Mouse (Mus musculus) gastrocnemius, postnatal 10 days (tissue): ENCODE measurements around the gene Zbtb1. TPM values are rescaled to one million over a fixed set of nuclear protein-coding genes. Genes with fewer than 3 reads are reported as not detected.
"Not testable (repeated sequence)": the region's sequence is repeated elsewhere in the genome, so short reads cannot be mapped to it uniquely, and the experiment has no call there.

ENCODE experiments used
- DNase-seq: peaks from one replicate; pipeline ENCODE4 v3.0.0; 2021; ENCODE audit warnings: mixed read lengths
- total RNA-seq, 2 experiments: library from RNA; stranded (reverse); gene quantifications; 2 replicates each; pipeline ENCODE4 v1.2.3; 2021

Gene Zbtb1
- total RNA-seq, 2 experiments from 2014 or later: 5.1 to 7.0 TPM

DNA sequence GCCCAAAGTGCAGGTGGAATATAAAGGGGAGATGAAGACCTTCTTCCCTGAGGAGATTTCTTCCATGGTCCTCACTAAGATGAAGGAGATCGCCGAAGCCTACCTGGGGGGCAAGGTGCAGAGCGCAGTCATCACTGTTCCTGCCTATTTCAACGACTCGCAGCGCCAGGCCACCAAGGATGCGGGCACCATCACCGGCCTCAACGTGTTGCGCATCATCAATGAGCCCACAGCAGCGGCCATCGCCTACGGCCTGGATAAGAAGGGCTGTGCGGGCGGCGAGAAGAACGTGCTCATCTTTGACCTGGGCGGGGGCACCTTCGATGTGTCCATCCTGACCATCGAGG lies 34.7 kb downstream of the Zbtb1 start:
- peak; percentile 26 for DNase-seq

DNA sequence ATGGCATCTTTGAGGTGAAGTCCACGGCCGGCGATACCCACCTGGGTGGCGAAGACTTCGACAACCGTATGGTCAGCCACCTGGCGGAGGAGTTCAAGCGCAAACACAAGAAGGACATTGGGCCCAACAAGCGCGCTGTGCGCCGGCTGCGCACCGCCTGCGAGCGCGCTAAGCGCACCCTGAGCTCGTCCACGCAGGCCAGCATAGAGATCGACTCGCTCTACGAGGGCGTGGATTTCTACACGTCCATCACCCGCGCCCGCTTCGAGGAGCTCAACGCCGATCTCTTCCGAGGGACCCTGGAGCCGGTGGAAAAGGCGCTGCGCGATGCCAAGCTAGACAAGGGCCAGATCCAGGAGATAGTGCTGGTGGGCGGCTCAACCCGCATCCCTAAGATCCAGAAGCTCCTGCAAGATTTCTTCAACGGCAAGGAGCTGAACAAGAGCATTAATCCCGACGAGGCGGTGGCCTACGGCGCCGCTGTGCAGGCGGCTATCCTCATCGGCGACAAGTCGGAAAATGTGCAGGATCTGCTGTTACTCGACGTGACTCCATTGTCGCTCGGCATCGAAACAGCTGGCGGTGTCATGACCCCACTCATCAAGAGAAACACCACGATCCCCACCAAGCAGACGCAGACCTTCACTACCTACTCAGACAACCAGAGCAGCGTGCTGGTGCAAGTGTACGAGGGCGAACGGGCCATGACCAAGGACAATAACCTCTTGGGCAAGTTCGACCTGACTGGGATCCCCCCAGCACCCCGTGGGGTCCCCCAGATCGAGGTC lies 35.3 kb downstream of the Zbtb1 start:
- peak; percentile 28 for DNase-seq

GRCm38 (mm10) chr12:76405971-76406370 lies 35.9 kb downstream of the Zbtb1 start:
- no peak for DNase-seq

DNA sequence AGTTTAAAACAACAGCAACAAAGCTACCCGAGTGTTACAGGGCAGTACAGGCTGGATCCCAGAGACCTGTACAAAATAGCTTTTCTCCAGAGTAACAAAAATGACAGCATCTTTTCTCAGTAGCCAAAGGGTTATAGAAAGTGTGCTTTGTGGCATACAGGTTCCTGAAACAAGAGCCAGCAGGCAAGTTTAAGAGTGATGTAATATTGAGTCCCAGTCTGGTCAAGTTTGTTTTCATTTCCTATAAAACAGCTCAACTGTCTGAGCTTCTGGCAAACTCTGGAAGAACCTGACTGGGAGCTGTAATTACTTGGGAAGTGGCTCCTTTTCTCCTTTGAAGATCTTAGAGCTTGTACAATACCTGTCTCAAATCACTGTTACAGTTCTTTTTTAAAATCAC lies 37.1 kb downstream of the Zbtb1 start:
- DNase-seq: no peak

- DNase-seq: no peak
Measured at GRCm38 (mm10) chr12:76409166-76409565, 39.1 kb downstream of the Zbtb1 start.

GRCm38 (mm10) chr12:76415383-76416010 lies 45.4 kb downstream of the Zbtb1 start:
- no peak for DNase-seq

GRCm38 (mm10) chr12:76417433-76417854 lies 47.4 kb downstream of the Zbtb1 start, which contains the start of gene Ppp1r36:
Gene Ppp1r36, plus strand, starts transcription at chr12:76417538.
- DNase-seq: peak; percentile 24

GRCm38 (mm10) chr12:76418346-76418745 lies 48.3 kb downstream of the Zbtb1 start:
- no peak for DNase-seq

DNA sequence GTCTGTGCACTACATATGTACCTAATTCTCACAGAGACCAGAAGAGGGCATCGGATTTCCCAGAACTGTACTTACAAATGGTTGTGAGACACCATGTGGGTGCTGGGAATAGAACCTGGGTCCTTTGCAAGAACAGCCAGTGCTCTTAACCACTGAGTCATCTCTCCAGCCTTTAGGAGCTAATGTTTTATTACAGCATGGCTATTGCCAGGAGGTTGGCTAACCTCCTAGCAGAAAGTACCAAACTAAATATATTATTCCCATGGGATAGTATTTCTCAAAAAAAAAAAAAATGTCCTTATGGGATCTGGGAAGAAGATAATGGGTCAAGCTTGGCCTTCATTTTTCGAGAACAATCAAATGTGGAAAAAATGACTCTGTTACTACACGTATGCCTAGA lies 55.2 kb downstream of the Zbtb1 start:
- DNase-seq: no peak

DNA sequence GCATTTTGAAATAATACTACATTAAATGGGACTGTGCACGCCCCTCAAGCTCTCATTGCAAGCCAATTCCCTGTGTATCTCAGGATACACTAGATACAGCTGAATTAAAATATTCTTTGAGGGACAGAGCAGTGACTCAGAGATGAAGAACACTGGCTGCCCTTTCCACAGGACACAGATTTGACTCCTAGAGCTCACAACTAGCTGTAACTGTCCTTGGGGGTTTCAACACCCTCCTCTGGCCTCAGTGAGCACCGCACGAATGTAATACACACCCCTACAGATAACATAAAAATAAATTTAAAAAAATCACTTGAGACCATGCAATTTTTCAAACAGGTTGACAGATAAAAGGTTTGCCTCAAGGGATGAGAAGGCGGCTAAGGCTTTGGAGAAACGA lies 57.5 kb downstream of the Zbtb1 start:
- DNase-seq: no peak

- no peak for DNase-seq
Measured at GRCm38 (mm10) chr12:76430879-76431406, 60.9 kb downstream of the Zbtb1 start.

DNA sequence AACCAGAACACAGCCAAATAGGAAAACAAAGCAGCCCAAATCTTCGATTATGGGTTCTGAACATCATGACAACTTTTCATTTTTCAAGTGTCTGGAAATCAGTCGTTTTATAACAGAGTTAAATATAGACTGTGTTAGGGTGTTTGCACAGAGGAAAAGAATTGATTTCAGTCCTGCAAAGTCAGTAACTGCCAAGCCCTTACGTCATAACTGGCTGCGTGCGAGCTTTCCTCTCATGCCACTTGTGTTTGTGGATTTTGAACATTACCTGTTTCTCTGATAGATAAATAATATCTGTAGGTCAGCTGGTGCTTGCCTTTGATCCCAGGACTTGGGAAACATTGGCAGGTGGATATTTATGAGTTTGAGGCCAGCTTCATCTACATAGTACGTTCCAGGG lies 61.4 kb downstream of the Zbtb1 start:
- no peak for DNase-seq

- no peak for DNase-seq
Measured at GRCm38 (mm10) chr12:76434111-76434510, 64.0 kb downstream of the Zbtb1 start.

DNA sequence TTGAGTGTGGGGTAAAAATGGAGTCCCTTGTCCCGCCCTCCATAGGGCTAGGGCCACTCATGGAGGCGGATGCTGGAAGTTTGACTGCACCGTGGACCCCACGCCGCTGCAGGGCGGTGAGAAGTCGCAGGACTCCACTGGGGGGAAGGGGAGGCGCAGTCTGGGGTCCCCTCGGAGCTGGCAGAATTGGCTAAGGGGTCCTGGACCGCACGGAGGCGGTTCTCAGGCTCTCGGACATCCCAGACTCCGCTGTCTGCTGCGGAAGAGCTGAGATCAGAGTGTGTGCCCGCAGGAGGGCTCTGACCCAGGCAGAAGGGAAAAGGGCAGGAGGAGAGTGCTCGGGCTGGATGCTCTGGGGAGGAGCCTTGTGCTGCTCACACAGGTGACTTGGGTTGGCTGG lies 65.0 kb downstream of the Zbtb1 start:
- DNase-seq: no peak

DNA sequence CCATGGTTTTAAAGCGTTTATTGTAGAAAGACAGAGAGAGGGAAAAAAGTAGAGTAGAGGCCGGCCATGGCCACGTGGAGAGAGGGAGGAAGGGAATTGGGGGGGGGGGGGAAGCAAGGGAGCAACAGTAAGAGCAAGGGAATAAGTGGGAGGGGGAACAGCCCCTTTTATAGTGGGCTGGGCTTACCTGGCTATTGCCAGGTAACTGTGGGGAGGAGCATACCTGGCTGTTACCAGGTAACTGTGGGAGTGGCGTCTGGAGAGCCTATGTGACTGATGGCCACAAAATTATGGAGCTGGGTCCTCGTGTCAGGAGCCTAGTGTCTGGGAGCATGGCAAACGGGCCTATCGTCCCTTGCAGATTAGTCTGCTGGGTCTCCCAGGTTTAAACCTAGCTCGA lies 65.5 kb downstream of the Zbtb1 start:
- no peak for DNase-seq

- not testable (repeated sequence) for DNase-seq
Measured at GRCm38 (mm10) chr12:76443488-76443887, 73.4 kb downstream of the Zbtb1 start.

GRCm38 (mm10) chr12:76444359-76444772 lies 74.3 kb downstream of the Zbtb1 start:
- DNase-seq: no peak

- no peak for DNase-seq
Measured at GRCm38 (mm10) chr12:76444862-76445261, 74.8 kb downstream of the Zbtb1 start.

GRCm38 (mm10) chr12:76446201-76446600 lies 76.1 kb downstream of the Zbtb1 start:
- no peak for DNase-seq
